Mouse (Mus musculus) layer of hippocampus, postnatal 25 days (tissue): ENCODE measurements at regions not wholly inside any gene's neighbourhood (a gene's known extent, or its start where the extent isn't known, plus 50 kb on each side); places are given as distances from the start of the nearest gene placed in this dataset.
A peak's percentile ranks its signal among the peaks of the same experiment; 100 is the strongest.

Experiments
- DNase-seq, 2 experiments: peaks; one replicate each; pipeline ENCODE4 v3.0.0; 2022; ENCODE audit warnings: mixed read lengths in 2 of 2, low spot score in 1 of 2; ENCODE audit errors: extremely low spot score in 1 of 2

- DNase-seq: no peak
Observed at GRCm38 (mm10) chr19:60408436-60408835, 59.7 kb downstream of the Prlhr start.

- no peak for DNase-seq
Observed at GRCm38 (mm10) chr19:60399425-60399824, 68.7 kb downstream of the Prlhr start.

- DNase-seq: no peak
Observed at GRCm38 (mm10) chr19:60397666-60398065, 70.4 kb downstream of the Prlhr start.

GRCm38 (mm10) chr19:60396604-60397003, 71.5 kb downstream of the Prlhr start:
- no peak for DNase-seq

- no peak for DNase-seq
Observed at GRCm38 (mm10) chr19:60386563-60387241, 81.4 kb downstream of the Prlhr start.

GRCm38 (mm10) chr19:60384721-60385120, 83.4 kb downstream of the Prlhr start:
- DNase-seq: no peak

GRCm38 (mm10) chr19:60382661-60383060, 85.4 kb downstream of the Prlhr start:
- DNase-seq: no peak

- no peak for DNase-seq
Observed at GRCm38 (mm10) chr19:60379030-60379605, 89.0 kb downstream of the Prlhr start.

- no peak for DNase-seq
Observed at GRCm38 (mm10) chr19:60363988-60364599, 104.0 kb downstream of the Prlhr start.

- no peak for DNase-seq
Observed at GRCm38 (mm10) chr19:60344911-60345310, 118.4 kb upstream of the Fam204a start.

- peak; percentile 44 to 77 for DNase-seq
Observed at GRCm38 (mm10) chr19:60341485-60341884, 115.0 kb upstream of the Fam204a start.

GRCm38 (mm10) chr19:60340234-60340633, 113.7 kb upstream of the Fam204a start:
- peak in 1 of 2 experiments; percentile 17 for DNase-seq

- DNase-seq: no peak
Observed at GRCm38 (mm10) chr19:60334521-60334920, 108.0 kb upstream of the Fam204a start.

- no peak for DNase-seq
Observed at GRCm38 (mm10) chr19:60328295-60328694, 101.8 kb upstream of the Fam204a start.

GRCm38 (mm10) chr19:60325612-60326011, 99.1 kb upstream of the Fam204a start:
- no peak for DNase-seq

- DNase-seq: no peak
Observed at GRCm38 (mm10) chr19:60325112-60325511, 98.6 kb upstream of the Fam204a start.

GRCm38 (mm10) chr19:60310591-60310990, 84.1 kb upstream of the Fam204a start:
- DNase-seq: peak; percentile 65 to 92

GRCm38 (mm10) chr19:60302371-60302770, 75.9 kb upstream of the Fam204a start:
- DNase-seq: no peak

GRCm38 (mm10) chr19:60300891-60301290, 74.4 kb upstream of the Fam204a start:
- no peak for DNase-seq

- DNase-seq: no peak
Observed at GRCm38 (mm10) chr19:60290244-60290643, 63.7 kb upstream of the Fam204a start.

- DNase-seq: no peak
Observed at GRCm38 (mm10) chr19:60286810-60287396, 60.4 kb upstream of the Fam204a start.
